Mouse (Mus musculus) embryonic fibroblast, embryonic 13.5 days (primary cell): ENCODE measurements around the gene Krt86.

Experiments used
- CTCF ChIP-seq: IDR thresholded peaks from 2 replicates; pipeline ENCODE4 v1.5.1; 2011; ENCODE audit warnings: mild to moderate bottlenecking, control low read depth, low read length, moderate library complexity, borderline replicate concordance; ENCODE audit not compliant: insufficient read depth
- POLR2A ChIP-seq: IDR thresholded peaks from 2 replicates; pipeline ENCODE4 v1.6.1; 2011; ENCODE audit warnings: low read depth, mild to moderate bottlenecking, control low read depth, low read length, moderate library complexity

GRCm38 (mm10) chr15:101479007-101479665 lies 5.9 kb downstream of the Krt86 start:
- TF ChIP-seq CTCF (peak; percentile 43; the same call in 1 of the 2 replicates), POLR2A (no peak)
